Mouse (Mus musculus): ENCODE measurements around the gene Rpl36a.

DNA sequence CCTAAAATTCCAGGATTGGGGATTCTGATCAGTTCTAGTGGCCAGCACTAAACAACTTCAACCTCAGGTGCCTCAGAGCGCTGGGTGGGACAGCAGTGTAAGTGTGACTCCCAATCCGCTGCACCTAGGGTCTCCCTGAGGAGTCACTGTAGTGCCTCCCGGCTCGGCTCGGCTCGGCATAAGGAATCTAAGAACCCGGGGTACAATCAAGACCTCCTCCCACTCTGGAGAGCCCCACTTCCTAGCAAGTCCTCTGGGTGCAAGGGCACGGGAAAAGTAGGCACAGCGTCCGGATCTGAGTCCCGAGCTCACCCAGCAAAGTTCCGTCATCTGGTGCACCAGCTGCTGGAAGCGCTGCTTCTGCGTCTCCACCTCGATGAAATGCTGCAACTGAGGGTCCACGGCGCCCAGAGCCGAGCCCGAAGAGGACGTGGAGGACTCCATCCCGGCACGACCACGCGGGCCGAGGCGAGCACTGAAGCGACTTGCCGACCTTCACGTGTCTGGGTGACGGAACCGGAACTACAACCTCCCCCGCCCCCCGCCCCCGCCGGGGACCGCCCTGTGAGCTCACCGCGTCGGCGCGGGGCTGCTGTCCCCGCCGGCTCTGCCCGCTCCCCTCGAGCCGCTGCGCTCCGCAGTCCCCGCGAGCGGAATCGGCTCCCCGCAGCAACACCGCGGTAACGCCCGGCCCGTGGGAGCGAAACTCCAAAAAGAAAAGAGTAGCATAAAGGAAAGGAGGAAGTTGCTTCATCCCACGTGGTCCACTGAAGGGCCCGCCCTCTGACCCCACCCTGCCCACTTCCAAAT lies 44.1 kb upstream of the Rpl36a start, which contains the start of gene Timm8a1:
- TF ChIP-seq GATA1 (IDR thresholded peaks at IDR 0.05; ENCODE audit: borderline replicate concordance, low read length) = no peak
- TF ChIP-seq FLI1 (IDR thresholded peaks at IDR 0.05; ENCODE audit: low read length) = no peak

All from megakaryocyte, embryonic 14.5 days (primary cell).